Mouse (Mus musculus): Measurements from ENCODE around the gene Gng7. TPM values are rescaled to one million over a fixed set of nuclear protein-coding genes. Genes with fewer than 3 reads are reported as not detected.

Gng7 gene
- total RNA-seq, 4 experiments from 2014 or later = 9.4 to 16.6 (median 12.9) TPM

- no peak for DNase-seq
These were observed 71.8 kb downstream of the Gng7 start for GRCm38 (mm10) chr10:80942919-80943318.

DNA sequence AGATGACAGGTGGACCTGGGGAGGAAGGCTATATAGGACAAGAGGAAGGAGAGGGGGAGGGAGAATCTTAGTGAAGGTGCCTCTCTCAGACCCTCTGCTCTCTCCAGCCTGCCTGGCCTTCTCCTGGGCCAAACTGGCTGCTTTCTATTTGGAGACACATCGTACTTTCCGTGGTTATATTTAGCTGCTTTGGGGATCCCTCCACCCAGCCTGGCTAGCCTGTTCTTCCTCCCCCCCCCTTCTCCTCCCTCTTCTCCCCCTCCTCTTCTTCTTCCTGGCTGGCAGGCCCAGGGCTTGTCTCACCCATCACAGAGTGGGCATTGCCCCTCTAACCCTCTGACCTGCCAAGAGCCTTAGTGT lies 73.8 kb downstream of the Gng7 start:
- no peak for DNase-seq

DNA sequence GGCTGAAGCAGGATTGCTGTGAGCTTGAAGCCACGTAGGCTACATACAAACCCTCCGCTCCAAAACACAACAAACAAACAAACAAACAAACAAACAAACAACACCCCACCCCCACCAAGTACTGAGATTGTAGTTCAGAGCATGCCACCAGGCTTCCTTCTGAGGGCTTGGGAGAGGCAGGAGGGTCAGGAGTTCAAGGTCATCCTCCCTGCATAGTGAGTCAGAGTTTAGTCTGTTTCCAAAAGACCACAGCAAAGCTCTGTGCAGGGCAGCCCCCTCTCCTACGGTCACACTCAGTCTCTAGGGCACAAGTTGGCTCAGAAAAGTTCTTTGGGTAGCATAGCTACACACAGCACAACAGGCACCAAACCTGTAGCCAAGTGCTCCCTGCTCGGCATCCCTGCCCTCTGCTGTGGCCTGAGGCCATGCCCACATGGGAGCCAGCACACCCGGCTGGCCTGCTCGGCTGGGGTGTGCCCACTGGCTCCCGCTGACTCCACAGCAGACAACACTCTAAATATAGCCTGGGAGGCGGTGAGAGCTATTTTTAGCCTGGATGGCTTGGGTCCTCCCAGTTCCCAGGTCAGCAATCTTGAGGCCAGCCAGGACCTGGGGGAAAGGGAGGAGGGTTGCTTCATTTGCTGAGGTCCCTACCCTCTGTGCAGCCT lies 74.3 kb downstream of the Gng7 start:
- peak; percentile 69 for DNase-seq

DNA sequence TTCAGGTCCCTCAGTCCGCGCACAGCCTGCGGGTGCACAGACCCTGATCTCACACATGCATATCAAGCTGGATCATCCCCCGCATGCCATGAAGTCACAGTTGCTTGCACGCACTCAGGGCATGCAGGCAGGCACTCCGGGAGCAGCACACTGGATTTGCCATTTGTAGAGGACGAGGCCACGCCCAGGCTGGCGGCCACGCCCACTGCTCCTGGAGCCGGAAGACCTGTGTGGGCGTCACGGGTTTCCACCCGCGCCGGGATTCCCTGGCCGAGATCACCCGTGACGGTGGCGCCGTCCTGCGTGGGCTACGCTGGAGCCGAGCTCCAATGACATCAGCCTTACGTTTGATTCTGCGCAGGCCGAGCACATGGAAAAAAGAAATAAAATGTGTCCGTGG lies 75.1 kb downstream of the Gng7 start:
- DNase-seq = peak; percentile 84

GRCm38 (mm10) chr10:80938831-80939550 lies 75.8 kb downstream of the Gng7 start:
- DNase-seq = no peak

GRCm38 (mm10) chr10:80937646-80938045 lies 77.1 kb downstream of the Gng7 start:
- DNase-seq = no peak

DNA sequence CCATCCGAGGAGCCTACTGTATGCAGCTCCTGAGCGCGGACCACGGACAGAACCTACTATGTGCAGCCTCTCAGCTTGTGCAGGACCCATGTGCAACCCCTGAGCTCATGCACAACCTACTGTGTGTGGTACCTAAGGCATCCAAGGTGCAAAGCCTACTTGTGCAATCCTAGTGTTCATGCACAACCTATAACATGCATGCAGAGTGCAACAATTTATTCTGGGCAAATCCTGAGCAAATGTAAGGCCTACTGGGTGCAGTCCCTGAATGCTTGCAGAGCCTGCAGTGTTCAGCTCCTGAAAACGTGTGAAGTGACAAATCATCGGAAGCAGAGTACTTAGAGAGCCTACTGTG lies 78.0 kb downstream of the Gng7 start:
- no peak for DNase-seq

DNA sequence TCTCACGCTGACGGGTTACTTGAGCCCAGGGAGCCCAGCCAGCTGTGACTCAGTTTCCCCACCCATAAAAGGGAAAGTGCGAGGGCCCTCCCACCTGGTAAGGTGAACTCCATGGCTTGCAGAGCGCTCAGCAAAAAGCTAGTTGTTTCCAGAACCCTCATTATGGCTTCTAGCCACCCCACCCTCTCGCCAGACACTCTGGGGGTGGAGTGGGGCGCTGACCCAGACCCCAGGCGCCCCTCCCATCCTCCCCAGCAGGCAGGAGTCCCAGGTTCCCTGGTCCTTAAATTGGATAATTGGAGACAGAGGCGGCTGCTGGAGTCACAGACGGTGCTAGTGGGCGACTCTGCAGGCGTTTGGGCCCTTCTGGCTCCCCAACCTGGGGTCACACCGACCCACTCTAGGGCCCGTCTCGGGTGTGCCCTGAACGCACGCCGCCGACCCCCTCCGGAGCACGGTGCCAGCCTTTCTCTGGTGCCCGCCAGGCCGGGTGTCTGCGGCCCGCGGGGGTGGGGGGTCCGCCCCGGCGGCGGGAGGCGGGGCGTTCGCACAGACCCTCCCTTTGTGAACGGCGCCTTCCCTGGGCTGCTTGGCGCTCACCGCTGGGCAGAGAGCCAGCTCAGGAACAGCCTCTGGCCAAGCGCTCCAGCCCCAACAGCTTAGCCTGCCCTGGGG lies 78.5 kb downstream of the Gng7 start:
- no peak for DNase-seq

DNA sequence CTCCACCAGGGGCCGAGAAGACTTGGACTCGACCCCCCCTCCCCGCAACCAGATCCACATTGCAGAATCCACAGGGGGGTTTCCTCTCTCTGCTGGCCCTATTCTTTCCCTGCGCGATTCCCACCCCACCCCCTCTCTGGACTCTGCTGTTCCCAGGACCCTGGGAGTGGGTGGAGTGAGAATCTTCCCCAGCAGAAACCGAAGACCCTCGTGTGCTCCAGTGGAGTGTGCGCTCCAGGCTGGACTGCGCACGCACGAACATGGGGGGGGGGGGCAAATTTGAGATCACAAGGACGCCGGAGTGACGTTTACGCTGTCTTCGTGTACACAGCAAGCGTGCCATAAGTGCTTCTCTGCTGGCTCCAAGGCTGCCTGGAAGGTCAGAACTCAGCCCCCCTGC lies 79.0 kb downstream of the Gng7 start:
- DNase-seq = no peak

- no peak for DNase-seq
These were observed 79.5 kb downstream of the Gng7 start for GRCm38 (mm10) chr10:80935241-80935640.

DNA sequence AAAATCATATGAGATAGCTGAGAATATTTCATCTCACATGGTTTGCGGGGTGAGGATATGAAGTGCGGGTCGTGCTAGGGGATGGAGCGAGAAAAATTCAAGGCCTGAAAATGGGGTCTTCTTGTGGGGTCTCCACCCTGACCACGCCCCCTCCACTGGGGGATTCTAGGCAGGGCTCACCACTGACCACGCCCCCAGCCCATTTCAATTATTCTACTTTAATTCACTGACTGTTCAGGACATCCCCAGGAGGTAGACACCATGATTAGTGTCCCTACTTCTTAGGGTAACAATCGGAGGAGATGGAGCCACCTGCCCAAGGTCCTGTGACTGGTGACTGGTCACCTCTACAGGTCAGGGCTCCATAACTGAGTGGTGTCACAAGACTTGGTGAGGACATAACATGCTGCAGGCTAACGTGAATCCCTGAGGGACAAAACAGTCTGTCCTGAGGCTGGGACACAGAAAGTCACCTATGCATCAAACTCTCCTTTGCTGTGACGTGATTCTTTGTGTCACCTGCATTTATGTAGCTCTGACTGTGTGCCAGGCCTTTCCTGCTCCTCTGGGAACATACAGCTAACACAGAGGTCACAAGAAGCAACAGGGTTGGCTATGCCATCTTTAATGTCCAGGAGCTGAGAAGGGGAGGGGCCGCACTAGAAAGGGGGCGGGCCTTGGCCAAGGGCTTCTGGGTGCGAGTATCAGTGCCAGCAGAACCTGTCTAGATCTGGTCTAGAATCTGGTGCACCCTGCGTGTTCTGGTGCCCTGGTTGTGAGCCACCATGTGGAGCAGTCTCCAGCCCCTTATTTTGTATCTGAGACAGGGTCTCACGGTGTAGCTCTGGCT lies 80.4 kb downstream of the Gng7 start:
- no peak for DNase-seq

- no peak for DNase-seq
These were observed 81.2 kb downstream of the Gng7 start for GRCm38 (mm10) chr10:80933421-80933979.

DNA sequence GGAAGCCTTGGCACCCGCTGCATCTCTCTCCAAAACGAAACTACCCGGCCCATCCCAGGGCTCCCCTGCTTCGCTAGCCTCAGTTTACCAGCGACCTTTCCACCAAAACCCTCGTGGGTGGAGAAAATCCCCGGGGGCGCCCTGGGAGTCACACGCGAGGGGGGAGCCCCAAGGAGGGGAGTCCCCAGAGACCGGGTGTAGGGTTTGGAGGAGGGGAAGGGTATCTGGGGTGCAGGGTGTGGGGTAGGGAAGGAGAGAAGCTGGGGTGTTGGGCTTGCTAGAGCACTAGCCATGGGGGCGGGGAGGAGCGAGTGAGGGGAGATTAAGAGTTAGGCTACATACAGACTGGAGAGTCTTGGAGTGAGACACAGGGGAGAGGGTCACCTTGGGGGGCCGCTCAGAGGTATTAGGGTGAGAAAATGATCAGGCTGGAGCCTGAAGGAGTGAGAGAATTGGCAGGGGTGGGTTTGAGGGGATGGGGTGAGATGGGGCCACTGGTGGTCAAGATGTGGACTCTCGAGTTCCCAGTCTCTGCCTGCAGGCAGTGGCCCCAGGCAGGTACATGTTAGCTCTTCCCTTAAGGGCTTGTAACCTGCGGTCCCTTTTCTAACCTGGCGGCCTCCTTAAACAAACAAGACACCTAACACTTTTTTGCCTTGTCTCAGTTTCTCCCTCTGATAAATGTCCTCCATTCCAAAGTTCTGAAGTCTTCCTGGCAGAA lies 81.9 kb downstream of the Gng7 start:
- DNase-seq = no peak

GRCm38 (mm10) chr10:80932206-80932605 lies 82.5 kb downstream of the Gng7 start:
- no peak for DNase-seq

DNA sequence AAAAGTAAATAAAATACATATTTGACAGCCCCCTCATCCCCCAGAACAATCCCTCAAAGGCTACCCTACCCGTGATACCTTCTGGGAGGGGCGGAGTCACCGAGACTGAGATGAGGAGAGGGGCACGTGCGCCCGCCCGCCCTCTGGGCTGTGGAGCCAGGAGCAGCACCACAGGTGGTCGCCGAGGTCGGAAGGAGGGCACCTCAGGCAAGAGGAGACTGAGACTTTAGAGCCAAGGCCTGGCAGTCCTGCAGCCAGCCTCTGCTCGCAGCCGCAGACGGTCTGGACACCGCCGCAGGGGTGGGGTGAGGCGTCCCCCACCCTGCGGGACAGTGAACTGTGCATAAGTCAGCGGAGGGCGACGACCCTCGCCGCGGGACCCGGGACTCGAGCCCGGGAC lies 83.0 kb downstream of the Gng7 start:
- DNase-seq = no peak

DNA sequence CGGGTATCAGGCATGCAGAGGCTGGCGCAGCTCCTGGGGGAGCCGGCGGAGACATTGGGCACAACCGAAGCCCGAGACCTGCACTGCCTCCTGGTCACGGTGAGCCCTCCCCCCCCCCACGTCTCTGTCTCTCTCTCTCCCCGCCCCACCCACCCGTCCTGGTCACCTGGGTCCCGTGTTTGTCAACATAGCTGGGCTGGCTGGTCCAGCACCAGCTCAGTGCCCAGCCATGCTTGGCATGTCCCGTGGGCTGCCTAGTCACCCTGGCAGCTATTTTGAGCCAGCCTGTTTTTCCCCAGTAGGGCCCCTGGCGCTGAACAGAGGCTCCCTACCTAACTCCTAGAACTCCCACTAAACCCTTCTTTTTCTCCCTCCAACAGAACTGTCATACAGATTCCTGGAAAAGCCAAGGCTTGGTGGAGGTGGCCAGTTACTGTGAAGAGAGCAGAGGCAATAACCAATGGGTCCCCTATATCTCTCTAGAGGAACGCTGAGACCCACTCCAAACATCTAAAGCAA lies 83.5 kb downstream of the Gng7 start:
- no peak for DNase-seq

- DNase-seq = no peak
These were observed 84.2 kb downstream of the Gng7 start for GRCm38 (mm10) chr10:80930361-80931152.

- peak; percentile 99 for DNase-seq
These were observed 85.2 kb downstream of the Gng7 start, which contains the start of gene Gadd45b for GRCm38 (mm10) chr10:80929299-80930226. Gadd45b (plus strand) TSS chr10:80930073.

GRCm38 (mm10) chr10:80928586-80929298 lies 86.0 kb downstream of the Gng7 start:
- peak; percentile 89 for DNase-seq

All from adrenal gland, adult 8-10 months (tissue).